Mouse (Mus musculus): ENCODE measurements around the gene Fam83d. TPM values are rescaled to one million over a fixed set of nuclear protein-coding genes. Genes with fewer than 3 reads are reported as not detected.

Fam83d gene
- polyA plus RNA-seq, 1 experiment from 2014 or later, result 15.7 TPM

DNA sequence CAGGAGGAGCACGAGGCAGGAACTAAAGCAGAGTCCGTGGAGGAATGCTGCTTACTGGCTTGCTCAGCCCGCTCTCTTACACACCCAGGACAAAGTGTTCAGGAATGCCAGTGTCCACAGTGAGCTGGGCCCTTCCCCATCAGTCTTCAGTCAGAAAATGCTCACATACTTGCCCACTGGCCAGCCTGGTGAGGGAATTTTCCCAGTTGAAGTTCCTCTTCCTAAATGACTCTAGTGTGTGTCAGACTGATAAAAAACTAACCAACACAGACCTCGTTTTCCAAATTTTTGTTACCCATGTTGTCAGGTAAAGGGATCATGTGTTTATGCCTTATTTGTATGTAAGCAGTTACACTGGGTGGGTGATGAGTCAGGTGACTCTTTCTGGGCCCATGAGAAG, 48.3 kb downstream of the Fam83d start:
- 64% methylated on average over 4 of the region's 4 CpGs for WGBS (ENCODE audit: insufficient replicate concordance)
- no peak for ATAC-seq (ENCODE audit: insufficient read depth)
- no peaks in the 10 kb centered on the region for H3K9me3 ChIP-seq (replicated peaks)

DNA sequence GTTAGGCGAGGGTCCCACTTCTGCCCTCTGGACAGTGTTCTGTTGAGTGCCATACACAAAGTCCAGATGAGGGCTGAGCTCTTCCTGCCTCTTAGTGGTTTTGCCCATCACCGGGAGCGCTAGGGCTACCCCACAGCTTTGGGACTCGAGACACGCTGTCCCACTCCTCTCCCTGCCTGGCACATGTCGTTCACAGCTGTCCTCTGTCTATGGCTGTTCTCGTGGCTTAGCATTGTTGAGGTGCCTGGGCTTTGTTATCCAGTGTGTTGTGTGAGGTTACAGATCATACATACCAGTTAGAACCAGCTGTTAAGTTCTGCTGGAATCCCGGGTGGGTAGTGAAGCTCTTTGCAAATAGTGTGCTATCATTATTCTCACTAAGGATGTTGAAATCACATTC, 49.8 kb downstream of the Fam83d start:
- 76% methylated on average over 8 of the region's 8 CpGs for WGBS (ENCODE audit: insufficient replicate concordance)
- H3K9me3 ChIP-seq (replicated peaks), result no peaks in the 10 kb centered on the region
- H3K9ac ChIP-seq, result no peak overlapping the region
- H3K4me3 ChIP-seq (replicated peaks), result no peak overlapping the region
- peaks cover 20% of the 10 kb centered on the region for H3K36me3 ChIP-seq (replicated peaks)
- ATAC-seq (ENCODE audit: insufficient read depth), result no peak
- no peaks in the 10 kb centered on the region for H3K4me1 ChIP-seq (replicated peaks)
- H3K27ac ChIP-seq (replicated peaks), result no peak overlapping the region
- H3K4me2 ChIP-seq, result no peak overlapping the region
- H3K27me3 ChIP-seq, result no peaks in the 10 kb centered on the region

More for the DNA sequence above, 48.3 kb downstream of the Fam83d start:
- no peaks in the 10 kb centered on the region for H3K27me3 ChIP-seq
- no peak overlapping the region for H3K9ac ChIP-seq
- peaks cover 20% of the 10 kb centered on the region for H3K36me3 ChIP-seq (replicated peaks)
- H3K27ac ChIP-seq (replicated peaks), result no peak overlapping the region
- no peak overlapping the region for H3K4me2 ChIP-seq
- no peak overlapping the region for H3K4me3 ChIP-seq (replicated peaks)
- no peaks in the 10 kb centered on the region for H3K4me1 ChIP-seq (replicated peaks)

DNA sequence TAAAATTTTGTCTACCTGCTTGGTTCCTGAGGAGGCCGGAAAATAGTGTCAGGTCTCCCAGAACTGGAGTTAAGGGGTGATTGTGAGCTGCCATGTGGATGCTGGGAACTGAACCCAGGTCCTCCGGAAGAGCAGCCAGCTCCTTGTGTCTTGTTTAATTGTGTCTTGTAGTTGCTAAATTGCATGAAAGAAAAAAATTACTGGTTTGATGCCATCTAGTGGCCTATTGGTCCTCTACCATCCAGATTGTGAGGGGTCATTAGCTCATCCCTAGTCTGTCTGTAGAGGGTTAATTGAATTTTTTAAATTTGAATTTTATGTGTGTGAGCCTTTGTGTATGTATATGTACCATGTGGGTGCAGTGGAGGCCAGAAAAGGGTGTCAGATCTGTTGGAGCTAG, 60.2 kb downstream of the Fam83d start:
- H3K4me1 ChIP-seq (replicated peaks), result no peaks in the 10 kb centered on the region
- WGBS (ENCODE audit: insufficient replicate concordance), result 74% methylated on average over 2 of the region's 2 CpGs
- no peaks in the 10 kb centered on the region for H3K9me3 ChIP-seq (replicated peaks)
- H3K4me3 ChIP-seq (replicated peaks), result no peak overlapping the region
- no peak overlapping the region for H3K27ac ChIP-seq (replicated peaks)
- H3K27me3 ChIP-seq, result no peaks in the 10 kb centered on the region
- H3K4me2 ChIP-seq, result no peak overlapping the region
- H3K36me3 ChIP-seq (replicated peaks), result peaks cover 39% of the 10 kb centered on the region
- no peak overlapping the region for H3K9ac ChIP-seq
- no peak for ATAC-seq (ENCODE audit: insufficient read depth)

DNA sequence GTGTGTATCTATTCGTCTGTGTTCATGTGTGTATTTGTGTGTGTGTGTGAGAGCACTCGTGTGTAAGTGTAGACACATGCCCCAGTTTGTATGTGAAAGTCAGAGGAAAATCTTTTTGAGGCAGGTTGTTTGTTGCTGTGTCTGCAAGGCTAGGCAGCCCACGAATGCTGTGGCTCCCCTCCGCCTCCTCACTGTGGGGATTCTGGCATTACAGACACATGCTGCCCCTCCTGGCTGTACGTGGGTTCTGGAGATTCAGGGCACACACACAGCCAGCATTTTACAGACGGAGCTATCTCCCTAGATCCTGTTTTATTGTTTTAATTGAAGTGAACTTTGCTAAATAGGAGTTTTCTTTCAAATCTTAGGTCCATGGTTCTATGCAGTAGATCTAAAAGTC, 61.9 kb downstream of the Fam83d start:
- H3K9me3 ChIP-seq (replicated peaks), result no peaks in the 10 kb centered on the region
- no peak overlapping the region for H3K4me3 ChIP-seq (replicated peaks)
- no peak overlapping the region for H3K27ac ChIP-seq (replicated peaks)
- no peak overlapping the region for H3K4me2 ChIP-seq
- H3K27me3 ChIP-seq, result no peaks in the 10 kb centered on the region
- no peak overlapping the region for H3K9ac ChIP-seq
- H3K36me3 ChIP-seq (replicated peaks), result peaks cover 50% of the 10 kb centered on the region
- no peak for ATAC-seq (ENCODE audit: insufficient read depth)
- WGBS (ENCODE audit: insufficient replicate concordance), result 66% methylated on average over 6 of the region's 6 CpGs
- H3K4me1 ChIP-seq (replicated peaks), result no peaks in the 10 kb centered on the region

DNA sequence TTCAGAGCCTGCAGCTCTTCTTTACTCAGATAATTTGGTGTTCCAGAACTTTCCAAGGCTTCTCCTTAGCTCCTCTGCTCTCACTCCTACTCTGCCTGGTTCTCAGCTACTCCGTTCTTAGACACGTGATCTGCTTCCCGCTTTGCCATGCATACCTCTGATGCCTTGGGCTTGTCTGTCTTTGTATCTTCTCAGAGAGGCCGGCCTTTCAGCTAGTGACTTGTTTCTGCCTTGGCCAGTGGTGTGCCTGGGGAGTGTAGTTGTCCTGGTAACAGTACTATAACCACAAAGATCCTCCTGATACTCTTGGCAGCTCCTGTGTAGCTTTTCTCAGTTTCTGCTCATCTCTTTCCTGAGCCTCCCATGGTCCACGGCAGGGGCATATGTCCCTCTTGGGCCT, 65.3 kb downstream of the Fam83d start:
- H3K9me3 ChIP-seq (replicated peaks), result no peaks in the 10 kb centered on the region
- H3K4me2 ChIP-seq, result no peak overlapping the region
- H3K27me3 ChIP-seq, result no peaks in the 10 kb centered on the region
- no peaks in the 10 kb centered on the region for H3K4me1 ChIP-seq (replicated peaks)
- 76% methylated on average over 5 of the region's 5 CpGs for WGBS (ENCODE audit: insufficient replicate concordance)
- ATAC-seq (ENCODE audit: insufficient read depth), result no peak
- no peak overlapping the region for H3K27ac ChIP-seq (replicated peaks)
- H3K36me3 ChIP-seq (replicated peaks), result peaks cover 61% of the 10 kb centered on the region
- no peak overlapping the region for H3K4me3 ChIP-seq (replicated peaks)
- H3K9ac ChIP-seq, result no peak overlapping the region

DNA sequence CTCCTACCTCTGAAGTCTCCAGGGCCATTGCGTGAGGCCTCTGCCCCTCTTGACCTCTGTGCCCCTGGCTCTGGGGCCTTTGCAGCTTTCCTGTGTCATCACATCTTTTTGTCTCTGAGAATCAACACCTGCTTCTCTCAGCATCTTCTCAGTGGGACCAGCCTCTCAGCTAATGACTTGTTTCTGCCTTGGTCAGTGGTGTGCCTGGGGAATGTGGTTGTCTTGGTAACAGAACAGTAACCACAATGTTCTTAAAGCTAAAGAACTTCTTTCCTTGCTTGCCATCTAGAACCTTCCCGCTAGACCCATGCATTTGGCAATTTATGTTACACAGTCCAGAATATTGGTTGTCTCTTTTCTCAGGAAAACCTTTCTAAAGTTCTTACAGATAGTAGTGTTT, 65.8 kb downstream of the Fam83d start:
- H3K36me3 ChIP-seq (replicated peaks), result peaks cover 61% of the 10 kb centered on the region
- H3K4me1 ChIP-seq (replicated peaks), result no peaks in the 10 kb centered on the region
- H3K27me3 ChIP-seq, result no peaks in the 10 kb centered on the region
- no peak overlapping the region for H3K9ac ChIP-seq
- H3K4me3 ChIP-seq (replicated peaks), result no peak overlapping the region
- H3K27ac ChIP-seq (replicated peaks), result no peak overlapping the region
- no peaks in the 10 kb centered on the region for H3K9me3 ChIP-seq (replicated peaks)
- 77% methylated on average over 2 of the region's 2 CpGs for WGBS (ENCODE audit: insufficient replicate concordance)
- no peak for ATAC-seq (ENCODE audit: insufficient read depth)
- H3K4me2 ChIP-seq, result no peak overlapping the region

Small RNA genes within 50 kb of the gene (microRNA-seq; reads per million reads assigned to microRNA genes)
- gene Gm26141, result not detected

Other genes starting within 250 kb of the Fam83d start
- gene Slc32a1, start 157.3 kb upstream of the Fam83d start, polyA plus RNA-seq (2015; fragmentation: Nextera tagmentation; extraction: Ambion mirVana), result not detected in 2 replicates
- gene Actr5, start 143.2 kb upstream of the Fam83d start, polyA plus RNA-seq (2015; fragmentation: Nextera tagmentation; extraction: Ambion mirVana), result 5.1 and 5.3 TPM in 2 replicates
- gene Ppp1r16b, start 102.7 kb upstream of the Fam83d start, polyA plus RNA-seq (2015; fragmentation: Nextera tagmentation; extraction: Ambion mirVana), result 1.2 and 1.6 TPM in 2 replicates
- gene Dhx35, start 26.7 kb downstream of the Fam83d start, polyA plus RNA-seq (2015; fragmentation: Nextera tagmentation; extraction: Ambion mirVana), result 3.2 and 3.6 TPM in 2 replicates

Data from liver, embryonic 15.5 days (tissue).